Mouse (Mus musculus): ENCODE measurements at regions not wholly inside any gene's neighbourhood (a gene's known extent, or its start where the extent isn't known, plus 50 kb on each side); places are given as distances from the start of the nearest gene placed in this dataset.

GRCm38 (mm10) chr6:107380621-107381020, 148.9 kb upstream of the Lrrn1 start:
- Histone ChIP-seq H3K36me3 (ENCODE audit: control insufficient read depth, insufficient read depth, low read length) (no peaks in the 10 kb centered on the region), H3K9me3 (replicated peaks; ENCODE audit: control insufficient read depth, low read length) (no peaks in the 10 kb centered on the region), H3K9ac (ENCODE audit: low read length) (no peak overlapping the region), H3K27ac (ENCODE audit: low read length) (no peak overlapping the region), H3K4me2 (ENCODE audit: low read depth, low read length) (no peak overlapping the region), H3K4me3 (replicated peaks; ENCODE audit: low read length) (no peak overlapping the region), H3K4me1 (ENCODE audit: control insufficient read depth, insufficient read depth, low read length) (no peaks in the 10 kb centered on the region), H3K27me3 (ENCODE audit: control insufficient read depth, insufficient read depth, low read length) (no peaks in the 10 kb centered on the region)
- ATAC-seq (ENCODE audit: insufficient read depth, low FRiP score): no peak
- 64% methylated on average over 1 of the region's 1 CpGs for WGBS

DNA sequence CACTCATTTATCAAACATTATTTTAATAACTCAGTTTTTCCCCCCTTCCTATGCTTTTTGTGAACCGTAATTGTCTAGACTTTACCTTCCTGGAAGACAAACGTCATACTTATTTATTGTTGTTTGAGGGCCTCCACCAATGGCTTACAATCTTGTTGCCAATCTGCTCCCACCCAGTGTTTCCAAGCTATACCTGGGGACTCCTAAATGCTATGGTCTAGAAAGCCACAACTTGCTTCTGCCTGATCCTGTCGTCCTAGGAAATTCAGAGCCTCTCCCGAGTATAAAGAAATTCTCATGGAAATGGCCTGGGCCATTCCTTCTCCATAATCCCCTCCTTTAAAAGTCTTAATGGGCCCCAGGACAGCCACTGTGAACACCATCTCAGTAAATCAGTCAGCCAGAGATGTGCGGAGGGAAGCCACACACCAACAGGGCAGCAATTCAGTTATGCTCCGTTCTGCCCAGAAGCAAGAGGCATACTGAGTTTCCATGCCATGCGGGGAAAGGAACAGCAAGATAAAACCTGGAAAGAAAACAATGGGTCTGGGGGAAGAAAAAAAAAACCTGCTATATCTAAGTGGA, 143.4 kb upstream of the Lrrn1 start:
- Histone ChIP-seq H3K27ac (ENCODE audit: low read length) (no peak overlapping the region), H3K4me1 (ENCODE audit: control insufficient read depth, insufficient read depth, low read length) (no peaks in the 10 kb centered on the region), H3K4me2 (ENCODE audit: low read depth, low read length) (no peak overlapping the region), H3K4me3 (replicated peaks; ENCODE audit: low read length) (no peak overlapping the region), H3K9me3 (replicated peaks; ENCODE audit: control insufficient read depth, low read length) (no peaks in the 10 kb centered on the region), H3K9ac (ENCODE audit: low read length) (no peak overlapping the region), H3K27me3 (ENCODE audit: control insufficient read depth, insufficient read depth, low read length) (no peaks in the 10 kb centered on the region), H3K36me3 (ENCODE audit: control insufficient read depth, insufficient read depth, low read length) (no peaks in the 10 kb centered on the region)
- WGBS: 66% methylated on average over 7 of the region's 7 CpGs
- no peak for ATAC-seq (ENCODE audit: insufficient read depth, low FRiP score)

DNA sequence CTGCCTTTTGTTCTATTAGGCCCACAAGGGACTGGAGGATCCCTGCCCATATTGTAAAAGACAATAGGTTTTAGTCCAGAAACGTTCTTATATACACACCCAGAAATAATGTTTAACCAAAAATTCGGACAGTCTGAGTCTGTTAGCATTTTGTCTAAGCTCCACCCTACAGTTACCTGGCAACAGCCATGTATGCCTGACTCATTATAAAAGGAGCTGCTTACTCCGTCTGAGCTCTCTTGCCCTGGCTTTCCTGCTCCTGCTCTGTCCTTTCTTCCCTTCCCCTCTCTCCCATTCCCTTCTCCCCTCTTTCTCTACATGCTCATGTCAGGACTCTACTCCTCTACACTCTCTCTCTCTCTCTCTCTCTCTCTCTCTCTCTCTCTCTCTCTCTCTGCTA, 139.7 kb upstream of the Lrrn1 start:
- Histone ChIP-seq H3K4me3 (replicated peaks; ENCODE audit: low read length) (no peak overlapping the region), H3K9ac (ENCODE audit: low read length) (no peak overlapping the region), H3K4me1 (ENCODE audit: control insufficient read depth, insufficient read depth, low read length) (no peaks in the 10 kb centered on the region), H3K9me3 (replicated peaks; ENCODE audit: control insufficient read depth, low read length) (no peaks in the 10 kb centered on the region), H3K27ac (ENCODE audit: low read length) (no peak overlapping the region), H3K27me3 (ENCODE audit: control insufficient read depth, insufficient read depth, low read length) (no peaks in the 10 kb centered on the region), H3K36me3 (ENCODE audit: control insufficient read depth, insufficient read depth, low read length) (no peaks in the 10 kb centered on the region), H3K4me2 (ENCODE audit: low read depth, low read length) (no peak overlapping the region)
- 34% methylated on average over 3 of the region's 3 CpGs for WGBS
- no peak for ATAC-seq (ENCODE audit: insufficient read depth, low FRiP score)

DNA sequence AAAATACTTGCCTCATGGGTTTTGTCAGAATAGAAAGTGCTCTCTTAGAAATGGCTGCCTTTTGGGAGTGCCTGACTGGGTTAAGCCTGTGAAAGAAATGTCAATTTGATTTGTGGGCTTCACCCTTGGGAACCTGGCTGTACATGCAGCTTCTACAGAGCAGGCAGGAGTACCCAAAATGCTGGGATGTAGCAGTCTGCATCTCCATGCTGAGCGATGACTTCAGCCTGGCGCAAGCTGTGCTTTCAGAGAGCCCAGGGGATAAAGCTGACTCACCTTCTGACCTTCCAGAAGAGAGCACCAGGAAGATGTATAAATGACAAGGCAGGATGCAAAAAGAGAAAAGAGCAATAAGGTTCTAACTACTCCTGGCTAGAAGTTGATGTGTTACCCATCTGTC, 135.0 kb upstream of the Lrrn1 start:
- Histone ChIP-seq H3K4me1 (ENCODE audit: control insufficient read depth, insufficient read depth, low read length) (no peaks in the 10 kb centered on the region), H3K36me3 (ENCODE audit: control insufficient read depth, insufficient read depth, low read length) (no peaks in the 10 kb centered on the region), H3K27me3 (ENCODE audit: control insufficient read depth, insufficient read depth, low read length) (no peaks in the 10 kb centered on the region), H3K4me3 (replicated peaks; ENCODE audit: low read length) (no peak overlapping the region), H3K9ac (ENCODE audit: low read length) (no peak overlapping the region), H3K9me3 (replicated peaks; ENCODE audit: control insufficient read depth, low read length) (no peaks in the 10 kb centered on the region), H3K27ac (ENCODE audit: low read length) (no peak overlapping the region), H3K4me2 (ENCODE audit: low read depth, low read length) (no peak overlapping the region)
- 78% methylated on average over 2 of the region's 2 CpGs for WGBS
- ATAC-seq (ENCODE audit: insufficient read depth, low FRiP score): no peak

DNA sequence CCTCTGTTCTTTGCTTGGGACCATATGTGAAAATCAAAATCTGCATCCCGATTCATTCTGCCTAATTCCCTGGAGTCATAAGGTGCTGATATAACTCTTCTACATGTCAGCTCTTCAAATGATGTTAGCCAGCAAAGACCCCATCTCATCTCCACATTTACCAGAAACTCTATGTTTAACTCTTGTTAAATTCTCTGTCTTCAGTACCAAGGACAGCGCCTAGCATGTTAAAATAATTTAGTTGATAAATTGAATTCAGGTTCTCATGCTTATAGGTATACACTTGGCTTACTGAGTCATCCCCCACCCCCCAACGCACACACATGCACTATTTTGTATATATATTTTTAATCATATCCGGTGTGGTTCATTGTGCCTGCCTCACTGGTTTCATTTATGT, 113.8 kb upstream of the Lrrn1 start:
- WGBS: 66% methylated on average over 4 of the region's 4 CpGs
- Histone ChIP-seq H3K9me3 (replicated peaks; ENCODE audit: control insufficient read depth, low read length) (no peaks in the 10 kb centered on the region), H3K4me3 (replicated peaks; ENCODE audit: low read length) (no peak overlapping the region), H3K27me3 (ENCODE audit: control insufficient read depth, insufficient read depth, low read length) (no peaks in the 10 kb centered on the region), H3K9ac (ENCODE audit: low read length) (no peak overlapping the region), H3K4me1 (ENCODE audit: control insufficient read depth, insufficient read depth, low read length) (no peaks in the 10 kb centered on the region), H3K36me3 (ENCODE audit: control insufficient read depth, insufficient read depth, low read length) (no peaks in the 10 kb centered on the region), H3K4me2 (ENCODE audit: low read depth, low read length) (no peak overlapping the region), H3K27ac (ENCODE audit: low read length) (no peak overlapping the region)
- no peak for ATAC-seq (ENCODE audit: insufficient read depth, low FRiP score)

- Histone ChIP-seq H3K9me3 (replicated peaks; ENCODE audit: control insufficient read depth, low read length) (no peaks in the 10 kb centered on the region), H3K4me2 (ENCODE audit: low read depth, low read length) (no peak overlapping the region), H3K4me1 (ENCODE audit: control insufficient read depth, insufficient read depth, low read length) (no peaks in the 10 kb centered on the region), H3K27ac (ENCODE audit: low read length) (no peak overlapping the region), H3K9ac (ENCODE audit: low read length) (no peak overlapping the region), H3K4me3 (replicated peaks; ENCODE audit: low read length) (no peak overlapping the region), H3K36me3 (ENCODE audit: control insufficient read depth, insufficient read depth, low read length) (no peaks in the 10 kb centered on the region), H3K27me3 (ENCODE audit: control insufficient read depth, insufficient read depth, low read length) (no peaks in the 10 kb centered on the region)
- no peak for ATAC-seq (ENCODE audit: insufficient read depth, low FRiP score)
- WGBS: 52% methylated on average over 3 of the region's 3 CpGs
Measured at GRCm38 (mm10) chr6:107422091-107422490, 107.5 kb upstream of the Lrrn1 start.

DNA sequence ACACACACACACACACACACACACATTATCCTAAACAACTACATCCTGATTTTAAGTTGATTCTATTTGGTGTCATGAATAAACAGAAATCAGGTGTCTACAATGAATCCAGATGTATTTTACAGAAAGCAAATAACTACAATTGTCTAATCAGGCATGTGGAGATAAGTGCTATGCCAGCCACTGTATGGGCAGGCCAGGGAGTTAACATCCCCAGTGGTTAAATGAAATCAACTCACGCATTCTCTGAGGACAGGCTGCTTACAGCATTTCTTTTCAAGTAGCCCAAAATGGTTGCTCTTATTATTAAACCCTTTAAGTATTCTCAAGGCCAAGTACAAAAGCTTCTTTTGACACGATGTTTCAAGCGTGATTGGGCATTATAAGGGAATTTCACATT, 103.0 kb upstream of the Lrrn1 start:
- Histone ChIP-seq H3K4me3 (replicated peaks; ENCODE audit: low read length) (no peak overlapping the region), H3K9ac (ENCODE audit: low read length) (no peak overlapping the region), H3K27me3 (ENCODE audit: control insufficient read depth, insufficient read depth, low read length) (no peaks in the 10 kb centered on the region), H3K4me2 (ENCODE audit: low read depth, low read length) (no peak overlapping the region), H3K36me3 (ENCODE audit: control insufficient read depth, insufficient read depth, low read length) (no peaks in the 10 kb centered on the region), H3K4me1 (ENCODE audit: control insufficient read depth, insufficient read depth, low read length) (no peaks in the 10 kb centered on the region), H3K9me3 (replicated peaks; ENCODE audit: control insufficient read depth, low read length) (no peaks in the 10 kb centered on the region), H3K27ac (ENCODE audit: low read length) (no peak overlapping the region)
- 81% methylated on average over 3 of the region's 3 CpGs for WGBS
- ATAC-seq (ENCODE audit: insufficient read depth, low FRiP score): no peak

- 71% methylated on average over 4 of the region's 4 CpGs for WGBS
- Histone ChIP-seq H3K4me2 (ENCODE audit: low read depth, low read length) (no peak overlapping the region), H3K27me3 (ENCODE audit: control insufficient read depth, insufficient read depth, low read length) (no peaks in the 10 kb centered on the region)
Measured at GRCm38 (mm10) chr6:107431033-107431432, 98.5 kb upstream of the Lrrn1 start.

DNA sequence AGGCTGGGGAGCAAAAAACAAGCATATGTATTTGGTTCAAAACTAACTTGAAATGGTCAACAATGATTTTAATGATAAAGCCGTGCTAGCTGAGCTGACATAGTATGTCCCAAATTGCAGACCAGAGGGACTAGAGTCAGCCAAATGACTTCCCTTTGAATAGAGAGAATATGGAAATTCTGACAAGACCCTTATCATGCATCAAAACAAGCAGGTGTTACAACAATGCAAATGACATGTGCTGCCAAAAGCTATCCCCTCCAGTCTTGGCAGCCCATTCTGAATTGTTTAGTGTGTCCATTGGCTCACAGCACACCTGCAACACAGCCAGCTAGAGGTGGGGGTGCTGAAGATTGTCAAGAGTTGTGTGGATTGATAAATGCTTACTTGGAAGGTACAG, 87.5 kb upstream of the Lrrn1 start:
- Histone ChIP-seq H3K27ac (ENCODE audit: low read length) (no peak overlapping the region), H3K4me3 (replicated peaks; ENCODE audit: low read length) (no peak overlapping the region), H3K27me3 (ENCODE audit: control insufficient read depth, insufficient read depth, low read length) (no peaks in the 10 kb centered on the region), H3K4me2 (ENCODE audit: low read depth, low read length) (no peak overlapping the region), H3K36me3 (ENCODE audit: control insufficient read depth, insufficient read depth, low read length) (no peaks in the 10 kb centered on the region), H3K4me1 (ENCODE audit: control insufficient read depth, insufficient read depth, low read length) (no peaks in the 10 kb centered on the region), H3K9me3 (replicated peaks; ENCODE audit: control insufficient read depth, low read length) (no peaks in the 10 kb centered on the region), H3K9ac (ENCODE audit: low read length) (no peak overlapping the region)
- no peak for ATAC-seq (ENCODE audit: insufficient read depth, low FRiP score)
- 75% methylated on average over 1 of the region's 1 CpGs for WGBS

More at GRCm38 (mm10) chr6:107431033-107431432, 98.5 kb upstream of the Lrrn1 start:
- H3K36me3 ChIP-seq (ENCODE audit: control insufficient read depth, insufficient read depth, low read length): no peaks in the 10 kb centered on the region
- no peaks in the 10 kb centered on the region for H3K9me3 ChIP-seq (replicated peaks; ENCODE audit: control insufficient read depth, low read length)
- no peak overlapping the region for H3K27ac ChIP-seq (ENCODE audit: low read length)
- H3K4me3 ChIP-seq (replicated peaks; ENCODE audit: low read length): no peak overlapping the region
- no peaks in the 10 kb centered on the region for H3K4me1 ChIP-seq (ENCODE audit: control insufficient read depth, insufficient read depth, low read length)
- no peak overlapping the region for H3K9ac ChIP-seq (ENCODE audit: low read length)
- ATAC-seq (ENCODE audit: insufficient read depth, low FRiP score): no peak

- Histone ChIP-seq H3K9me3 (replicated peaks; ENCODE audit: control insufficient read depth, low read length) (no peaks in the 10 kb centered on the region), H3K9ac (ENCODE audit: low read length) (no peak overlapping the region), H3K27ac (ENCODE audit: low read length) (no peak overlapping the region), H3K4me1 (ENCODE audit: control insufficient read depth, insufficient read depth, low read length) (no peaks in the 10 kb centered on the region), H3K4me3 (replicated peaks; ENCODE audit: low read length) (no peak overlapping the region), H3K36me3 (ENCODE audit: control insufficient read depth, insufficient read depth, low read length) (no peaks in the 10 kb centered on the region), H3K27me3 (ENCODE audit: control insufficient read depth, insufficient read depth, low read length) (no peaks in the 10 kb centered on the region), H3K4me2 (ENCODE audit: low read depth, low read length) (no peak overlapping the region)
- WGBS: 80% methylated on average over 3 of the region's 3 CpGs
- no peak for ATAC-seq (ENCODE audit: insufficient read depth, low FRiP score)
Measured at GRCm38 (mm10) chr6:107444336-107444735, 85.2 kb upstream of the Lrrn1 start.

All from stomach, embryonic 16.5 days (tissue).